Mouse (Mus musculus): ENCODE measurements around the gene Rarres1. TPM values are rescaled to one million over a fixed set of nuclear protein-coding genes. Genes with fewer than 3 reads are reported as not detected.

Gene Rarres1
- polyA plus RNA-seq, 1 experiment from 2014 or later: 2.5 TPM

DNA sequence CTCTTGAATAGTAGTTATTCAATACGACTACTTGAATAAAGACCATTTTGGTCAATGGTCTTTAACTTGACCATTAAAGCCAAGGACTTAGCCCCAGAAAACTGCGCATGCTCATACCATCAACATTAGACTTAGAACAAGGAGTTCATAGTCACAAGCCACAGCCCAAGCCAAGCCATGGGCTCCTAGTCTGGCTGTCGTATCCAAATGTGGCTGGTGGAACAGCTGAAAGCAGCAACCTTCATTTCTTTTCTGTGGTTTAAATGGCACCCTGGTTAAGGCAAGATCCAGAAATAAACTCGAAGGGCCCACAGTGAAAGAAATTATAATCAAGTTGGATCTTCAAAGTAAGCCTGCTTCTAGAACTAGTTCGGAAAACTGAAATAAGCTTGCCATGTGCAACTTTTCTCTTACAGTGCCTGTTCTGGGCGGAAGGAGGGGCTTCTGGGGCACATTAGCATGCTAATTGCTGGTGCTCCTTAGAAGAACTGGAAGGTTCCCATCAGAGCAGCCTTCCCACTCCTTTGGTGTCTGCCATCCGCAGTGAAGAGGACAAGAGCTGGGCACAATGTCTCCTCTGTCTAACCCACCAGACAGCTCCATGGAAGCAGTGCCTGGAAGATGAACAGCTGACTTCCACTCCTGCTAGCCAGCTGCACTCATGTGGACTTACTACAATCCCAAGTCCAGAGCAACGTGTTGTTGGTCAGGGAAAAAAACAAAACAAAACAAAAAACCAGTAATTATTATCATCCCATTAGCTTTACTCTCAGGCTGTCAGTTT, 23.0 kb downstream of the Rarres1 start:
- WGBS: 78% methylated on average over 8 of the region's 8 CpGs
- Histone ChIP-seq H3K4me3 (no peak overlapping the region), H3K4me1 (replicated peaks) (no peaks in the 10 kb centered on the region), H3K27me3 (no peaks in the 10 kb centered on the region), H3K36me3 (no peaks in the 10 kb centered on the region), H3K9me3 (replicated peaks) (no peaks in the 10 kb centered on the region), H3K9ac (no peak overlapping the region), H3K27ac (no peak overlapping the region), H3K4me2 (no peak overlapping the region)
- ATAC-seq (replicated peaks; ENCODE audit: insufficient number of reproducible peaks, insufficient read depth, low FRiP score, low read depth): no peak

DNA sequence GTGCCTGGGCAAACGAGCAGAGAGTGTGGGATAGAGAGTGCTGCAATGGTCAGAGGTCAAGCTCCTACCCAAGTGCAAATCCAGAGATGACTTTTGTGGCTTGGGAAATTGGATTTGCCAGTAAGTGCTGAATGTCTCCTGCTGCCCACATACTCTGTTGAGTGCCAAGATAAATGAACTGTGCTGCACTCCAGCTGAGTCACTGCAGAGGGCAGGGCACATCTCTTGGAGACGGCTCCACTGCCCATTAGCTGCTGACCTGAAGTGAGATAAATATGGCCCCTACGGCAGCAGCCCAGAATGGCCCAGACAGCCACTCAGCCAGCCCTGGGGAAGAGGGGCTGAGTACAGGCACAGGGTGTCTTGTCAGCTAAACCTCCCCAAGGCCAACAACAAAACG, 25.2 kb downstream of the Rarres1 start:
- 26% methylated on average over 4 of the region's 4 CpGs for WGBS

DNA sequence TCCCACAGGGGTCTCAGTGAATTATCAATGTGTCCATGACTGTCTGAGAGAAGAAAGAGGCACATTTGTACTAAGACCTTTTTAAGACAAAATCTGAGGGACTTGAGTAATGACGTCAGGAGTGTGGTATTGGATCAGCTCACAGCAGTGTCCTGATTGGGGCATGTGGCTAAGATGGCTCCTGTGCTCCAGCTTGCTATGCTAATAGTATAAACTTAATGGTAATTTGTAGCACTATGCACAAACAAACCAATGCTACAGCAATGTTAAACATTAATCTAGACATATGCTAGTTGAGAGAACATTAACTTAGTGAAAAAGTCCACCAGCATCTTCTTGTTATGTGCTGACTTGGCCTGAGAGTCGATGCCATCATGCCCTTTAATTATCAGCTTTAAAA, 30.1 kb downstream of the Rarres1 start:
- no peak overlapping the region for H3K9ac ChIP-seq
- H3K4me1 ChIP-seq (replicated peaks): no peaks in the 10 kb centered on the region; the same call in 1 of the 2 replicates
- H3K27ac ChIP-seq: no peak overlapping the region
- ATAC-seq (replicated peaks; ENCODE audit: insufficient number of reproducible peaks, insufficient read depth, low FRiP score, low read depth): no peak
- H3K4me3 ChIP-seq: no peak overlapping the region
- no peaks in the 10 kb centered on the region for H3K27me3 ChIP-seq
- no peaks in the 10 kb centered on the region for H3K36me3 ChIP-seq
- 84% methylated on average over 2 of the region's 2 CpGs for WGBS
- H3K4me2 ChIP-seq: no peak overlapping the region
- no peaks in the 10 kb centered on the region for H3K9me3 ChIP-seq (replicated peaks)

More for the DNA sequence above, 25.2 kb downstream of the Rarres1 start:
- H3K9me3 ChIP-seq (replicated peaks): no peaks in the 10 kb centered on the region
- H3K27me3 ChIP-seq: no peaks in the 10 kb centered on the region
- no peak overlapping the region for H3K4me2 ChIP-seq
- H3K4me3 ChIP-seq: no peak overlapping the region
- H3K36me3 ChIP-seq: no peaks in the 10 kb centered on the region
- no peak for ATAC-seq (replicated peaks; ENCODE audit: insufficient number of reproducible peaks, insufficient read depth, low FRiP score, low read depth)
- no peak overlapping the region for H3K9ac ChIP-seq
- H3K27ac ChIP-seq: no peak overlapping the region
- H3K4me1 ChIP-seq (replicated peaks): no peaks in the 10 kb centered on the region

DNA sequence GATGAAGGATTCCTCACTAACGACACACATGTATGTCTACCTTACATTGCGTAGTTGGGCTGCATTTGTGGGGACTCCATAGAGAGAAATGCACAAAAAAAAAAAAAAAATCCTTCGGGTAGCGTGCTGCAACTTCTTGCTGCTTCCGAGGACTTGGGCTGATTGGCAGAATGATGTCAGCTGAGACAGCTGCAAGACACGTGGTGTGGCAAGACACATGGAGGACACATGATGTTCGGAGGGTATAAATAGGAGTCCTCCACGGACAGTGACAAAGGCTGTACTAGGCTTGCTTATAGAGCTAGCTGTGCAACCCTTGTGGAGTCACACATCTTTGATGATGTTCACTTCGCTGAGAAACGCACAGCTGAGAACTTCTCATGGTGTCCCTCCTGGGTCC, 32.9 kb downstream of the Rarres1 start:
- H3K27me3 ChIP-seq: no peaks in the 10 kb centered on the region
- no peaks in the 10 kb centered on the region; the same call in 1 of the 2 replicates for H3K4me1 ChIP-seq (replicated peaks)
- no peak overlapping the region for H3K4me3 ChIP-seq
- no peak overlapping the region for H3K9ac ChIP-seq
- WGBS: 89% methylated on average over 10 of the region's 10 CpGs
- H3K36me3 ChIP-seq: peaks cover 12% of the 10 kb centered on the region; the same call in 1 of the 2 replicates
- ATAC-seq (replicated peaks; ENCODE audit: insufficient number of reproducible peaks, insufficient read depth, low FRiP score, low read depth): no peak
- H3K9me3 ChIP-seq (replicated peaks): no peaks in the 10 kb centered on the region
- no peak overlapping the region for H3K4me2 ChIP-seq
- H3K27ac ChIP-seq: no peak overlapping the region

DNA sequence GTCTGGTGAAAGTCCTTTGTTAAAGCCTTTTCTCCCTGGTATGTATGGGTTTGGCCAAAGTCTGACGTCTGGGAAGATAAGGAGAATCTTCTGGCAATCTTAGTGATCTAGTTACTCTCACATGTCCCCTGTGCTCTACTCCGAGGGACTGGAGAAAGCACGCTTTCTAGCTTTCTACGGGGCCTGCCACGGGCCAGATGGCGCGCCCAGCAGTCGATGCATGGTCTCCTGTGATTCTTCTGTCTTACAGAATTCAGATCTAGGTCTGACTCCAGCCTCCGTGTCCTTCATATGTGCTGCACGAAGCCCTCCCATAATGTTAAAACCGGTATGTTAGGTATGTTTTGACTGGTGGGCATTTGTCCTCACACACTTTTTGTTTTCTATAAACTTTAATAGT, 35.5 kb downstream of the Rarres1 start:
- peaks cover 32% of the 10 kb centered on the region for H3K36me3 ChIP-seq
- no peak overlapping the region for H3K9ac ChIP-seq
- no peaks in the 10 kb centered on the region for H3K9me3 ChIP-seq (replicated peaks)
- H3K4me2 ChIP-seq: no peak overlapping the region
- H3K27ac ChIP-seq: no peak overlapping the region
- WGBS: 86% methylated on average over 11 of the region's 11 CpGs
- no peaks in the 10 kb centered on the region for H3K27me3 ChIP-seq
- ATAC-seq (replicated peaks; ENCODE audit: insufficient number of reproducible peaks, insufficient read depth, low FRiP score, low read depth): no peak
- H3K4me3 ChIP-seq: no peak overlapping the region
- no peaks in the 10 kb centered on the region; the same call in 1 of the 2 replicates for H3K4me1 ChIP-seq (replicated peaks)

DNA sequence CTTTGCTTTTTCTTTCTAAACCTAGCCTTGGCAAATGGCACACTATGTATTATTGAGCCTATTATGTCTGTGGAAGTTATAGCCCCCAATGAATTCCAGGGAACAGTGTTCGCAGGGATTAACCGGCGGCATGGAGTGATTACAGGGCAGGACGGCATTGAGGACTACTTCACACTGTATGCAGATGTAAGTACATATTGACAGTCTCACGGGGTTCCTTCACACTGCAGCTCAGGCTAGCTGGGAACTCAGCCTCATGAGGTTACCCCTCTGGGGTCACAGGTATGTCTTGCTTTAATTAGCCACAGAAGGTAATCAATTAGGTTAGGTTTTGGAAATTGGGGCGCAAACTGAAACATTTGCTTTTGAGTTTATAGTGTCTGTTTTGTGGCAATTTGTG, 41.9 kb downstream of the Rarres1 start:
- H3K9me3 ChIP-seq (replicated peaks): no peaks in the 10 kb centered on the region
- no peak overlapping the region for H3K4me3 ChIP-seq
- no peak overlapping the region for H3K4me2 ChIP-seq
- H3K27ac ChIP-seq: no peak overlapping the region
- 82% methylated on average over 6 of the region's 6 CpGs for WGBS
- no peaks in the 10 kb centered on the region for H3K27me3 ChIP-seq
- no peak for ATAC-seq (replicated peaks; ENCODE audit: insufficient number of reproducible peaks, insufficient read depth, low FRiP score, low read depth)
- no peaks in the 10 kb centered on the region for H3K4me1 ChIP-seq (replicated peaks)
- peaks cover 44% of the 10 kb centered on the region for H3K36me3 ChIP-seq
- no peak overlapping the region for H3K9ac ChIP-seq

DNA sequence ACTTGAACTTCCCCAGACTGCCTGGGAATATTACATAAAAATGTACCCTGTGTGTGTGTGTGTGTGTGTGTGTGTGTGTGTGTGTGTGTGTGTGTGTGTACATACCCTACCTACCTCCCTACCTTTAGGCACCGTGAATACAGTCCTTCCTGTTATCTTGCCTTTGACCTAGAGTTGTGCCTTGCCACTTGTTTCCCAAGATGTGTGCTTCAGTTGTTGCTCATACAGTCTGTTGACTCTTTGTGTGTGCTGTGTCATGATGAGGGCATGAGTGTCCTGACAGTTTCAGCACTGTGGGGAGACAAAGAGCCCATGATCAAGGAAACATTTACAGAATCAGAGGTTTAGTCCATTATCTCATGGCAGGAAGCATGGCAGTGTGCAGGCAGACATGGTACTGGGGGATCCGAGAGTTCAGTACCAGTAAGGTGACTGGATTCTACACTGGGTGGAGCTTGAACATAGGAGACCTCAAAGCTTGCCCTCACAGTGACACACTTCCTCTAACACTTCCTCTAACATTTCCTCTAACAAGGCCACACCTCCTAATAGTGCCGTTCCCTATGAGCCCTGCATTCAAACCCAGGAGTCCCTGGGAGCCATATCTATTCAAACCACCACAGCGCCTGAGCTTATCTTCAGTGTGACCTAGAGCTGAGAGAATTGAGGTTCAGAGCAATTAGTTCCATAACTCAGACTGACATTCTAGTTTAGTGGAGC, 43.8 kb downstream of the Rarres1 start:
- Histone ChIP-seq H3K4me1 (replicated peaks) (no peaks in the 10 kb centered on the region), H3K4me3 (no peak overlapping the region), H3K4me2 (no peak overlapping the region), H3K27ac (no peak overlapping the region), H3K27me3 (no peaks in the 10 kb centered on the region), H3K36me3 (peaks cover 43% of the 10 kb centered on the region), H3K9me3 (replicated peaks) (no peaks in the 10 kb centered on the region), H3K9ac (no peak overlapping the region)
- 58% methylated on average over 4 of the region's 4 CpGs for WGBS
- no peak for ATAC-seq (replicated peaks; ENCODE audit: insufficient number of reproducible peaks, insufficient read depth, low FRiP score, low read depth)

DNA sequence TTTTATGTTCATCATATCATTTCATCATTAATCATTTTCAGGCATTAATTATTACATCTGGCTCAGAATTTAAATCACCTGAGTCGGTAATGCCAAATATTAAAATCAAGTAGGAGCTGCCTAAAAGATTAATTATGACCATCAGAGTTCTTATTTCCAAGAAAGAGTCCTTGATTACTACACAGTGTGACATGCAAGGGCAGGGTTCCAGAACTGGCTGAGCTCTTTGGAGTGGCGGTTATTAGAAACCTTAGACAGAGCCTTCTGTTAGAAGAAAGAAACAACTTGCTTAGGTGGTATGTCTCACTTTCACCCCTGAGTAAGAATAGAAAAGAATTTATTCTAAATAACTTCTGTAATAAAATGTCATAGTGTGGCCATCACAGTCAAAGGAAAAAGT, 48.0 kb downstream of the Rarres1 start:
- Histone ChIP-seq H3K9ac (no peak overlapping the region), H3K27ac (no peak overlapping the region), H3K4me3 (no peak overlapping the region), H3K4me2 (no peak overlapping the region), H3K27me3 (no peaks in the 10 kb centered on the region), H3K4me1 (replicated peaks) (peaks cover 14% of the 10 kb centered on the region), H3K36me3 (peaks cover 21% of the 10 kb centered on the region), H3K9me3 (replicated peaks) (no peaks in the 10 kb centered on the region)
- 91% methylated on average over 2 of the region's 2 CpGs for WGBS
- ATAC-seq (replicated peaks; ENCODE audit: insufficient number of reproducible peaks, insufficient read depth, low FRiP score, low read depth): no peak

DNA sequence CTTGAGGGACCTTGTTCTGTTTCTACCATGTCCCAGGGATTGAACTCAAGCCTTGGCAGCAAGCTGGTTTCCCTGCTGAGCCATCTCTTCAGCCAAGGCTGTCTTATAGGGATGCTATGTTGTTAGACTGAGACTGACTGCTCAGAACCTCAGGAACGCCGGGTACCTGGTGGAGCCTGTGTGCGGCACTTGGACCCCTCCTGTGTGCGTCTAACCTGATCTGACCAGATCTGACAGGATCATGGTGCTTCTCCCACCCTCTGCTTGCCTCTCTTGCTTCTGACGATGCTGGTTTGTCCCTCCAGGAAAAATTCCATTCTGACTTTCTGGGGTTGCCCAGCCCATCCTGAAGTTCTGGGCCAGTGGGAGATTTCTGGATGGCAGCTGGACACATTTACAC, 48.7 kb downstream of the Rarres1 start:
- no peak for ATAC-seq (replicated peaks; ENCODE audit: insufficient number of reproducible peaks, insufficient read depth, low FRiP score, low read depth)
- H3K9ac ChIP-seq: no peak overlapping the region
- no peak overlapping the region for H3K4me3 ChIP-seq
- H3K27me3 ChIP-seq: no peaks in the 10 kb centered on the region
- no peak overlapping the region for H3K27ac ChIP-seq
- peaks cover 21% of the 10 kb centered on the region for H3K36me3 ChIP-seq
- 86% methylated on average over 5 of the region's 5 CpGs for WGBS
- H3K4me2 ChIP-seq: no peak overlapping the region
- peaks cover 18% of the 10 kb centered on the region for H3K4me1 ChIP-seq (replicated peaks)
- no peaks in the 10 kb centered on the region for H3K9me3 ChIP-seq (replicated peaks)

DNA sequence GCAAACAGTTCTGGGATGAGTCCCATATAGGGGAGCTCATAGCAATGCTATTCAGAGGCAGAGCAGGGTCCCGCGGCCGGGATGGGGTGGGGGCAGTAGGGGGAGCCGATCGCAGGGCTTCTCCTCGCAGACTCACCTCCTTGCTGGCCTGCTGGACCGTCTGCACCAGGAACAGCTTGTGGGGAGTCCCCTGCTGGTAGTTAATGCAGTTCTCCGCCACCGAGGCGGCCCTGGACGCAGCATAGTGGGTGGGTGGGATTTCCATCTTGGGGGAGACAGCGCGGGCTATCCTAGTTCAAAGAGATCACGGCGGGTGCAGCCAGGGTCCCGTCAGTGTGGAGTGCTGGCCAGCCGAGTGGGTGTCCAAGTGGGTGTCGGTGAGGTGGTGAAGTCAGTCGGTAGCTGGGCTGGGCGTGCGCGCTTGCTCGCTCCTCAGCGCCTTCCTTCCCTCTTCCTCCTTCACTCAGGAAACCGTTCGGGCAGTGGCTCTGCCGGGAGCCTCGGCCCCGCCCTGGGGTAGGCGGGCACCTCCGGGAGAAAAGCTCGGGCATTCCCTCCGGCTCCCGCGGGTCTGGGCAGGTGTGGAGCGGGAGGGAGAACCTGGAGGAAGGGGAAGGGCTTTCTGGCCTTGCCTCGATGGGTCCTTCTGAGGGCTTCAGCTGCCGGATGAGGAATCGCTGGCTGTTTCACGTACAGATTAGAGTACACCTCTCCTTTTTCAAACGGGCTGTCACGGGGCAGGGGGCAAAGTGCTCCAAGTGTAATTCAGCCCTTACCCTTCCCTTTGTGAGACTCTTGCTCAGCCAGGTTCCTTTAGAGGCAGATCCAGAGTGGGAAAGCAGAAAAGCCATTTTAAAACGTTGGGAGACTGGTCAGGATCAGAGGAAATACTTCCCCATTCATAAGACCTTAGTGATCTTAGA, 51.6 kb downstream of the Rarres1 start, which contains the start of gene Lxn:
Gene Lxn (minus strand): TSS at position 477 of the 923 bp plus-strand sequence.
- WGBS: under 1% methylated on average over 41 of the region's 43 CpGs
- Histone ChIP-seq H3K4me3 (peak within 1 kb of the TSS; percentile 71), H3K9ac (peak within 1 kb of the TSS; percentile 63), H3K9me3 (replicated peaks) (no peaks in the 10 kb centered on the region), H3K27me3 (no peaks in the 10 kb centered on the region), H3K36me3 (peaks cover 29% of the 10 kb centered on the region; the same call in 1 of the 2 replicates), H3K4me2 (peak within 1 kb of the TSS; percentile 94), H3K4me1 (replicated peaks) (peaks cover 20% of the 10 kb centered on the region), H3K27ac (peak within 1 kb of the TSS; percentile 76)
- peak; percentile 87 for ATAC-seq (replicated peaks; ENCODE audit: insufficient number of reproducible peaks, insufficient read depth, low FRiP score, low read depth)

DNA sequence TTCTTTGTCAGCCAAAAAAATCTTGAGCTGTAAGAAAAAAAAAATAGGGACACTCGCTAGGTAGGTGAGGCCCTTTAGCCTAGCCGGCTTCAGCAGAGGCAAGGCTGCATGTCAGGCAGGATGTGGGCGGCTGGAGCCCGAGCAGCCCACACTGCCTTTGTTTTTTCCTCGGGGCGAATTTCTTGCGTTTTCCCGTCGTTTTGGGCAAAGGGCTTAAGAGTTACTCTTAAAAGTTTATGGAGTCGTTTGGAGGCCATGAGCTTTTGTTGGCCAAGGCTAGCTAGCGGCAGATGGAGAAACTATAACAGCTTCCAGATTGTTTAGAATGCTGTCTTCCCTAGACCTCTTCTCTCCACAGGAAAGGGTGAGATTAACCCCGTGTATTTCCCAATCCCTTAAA, 52.3 kb downstream of the Rarres1 start:
- no peaks in the 10 kb centered on the region for H3K27me3 ChIP-seq
- peak overlapping the region; percentile 63 for H3K9ac ChIP-seq
- H3K4me1 ChIP-seq (replicated peaks): peaks cover 20% of the 10 kb centered on the region
- no peaks in the 10 kb centered on the region for H3K9me3 ChIP-seq (replicated peaks)
- peak overlapping the region; percentile 76 for H3K27ac ChIP-seq
- peak overlapping the region; percentile 94 for H3K4me2 ChIP-seq
- peak overlapping the region; percentile 71 for H3K4me3 ChIP-seq
- ATAC-seq (replicated peaks; ENCODE audit: insufficient number of reproducible peaks, insufficient read depth, low FRiP score, low read depth): no peak
- 1% methylated on average over 12 of the region's 12 CpGs for WGBS
- peaks cover 27% of the 10 kb centered on the region for H3K36me3 ChIP-seq

All from heart, embryonic 15.5 days (tissue).